ENCODE assay signal across 9 mouse cellular contexts in the genomic region with DNA sequence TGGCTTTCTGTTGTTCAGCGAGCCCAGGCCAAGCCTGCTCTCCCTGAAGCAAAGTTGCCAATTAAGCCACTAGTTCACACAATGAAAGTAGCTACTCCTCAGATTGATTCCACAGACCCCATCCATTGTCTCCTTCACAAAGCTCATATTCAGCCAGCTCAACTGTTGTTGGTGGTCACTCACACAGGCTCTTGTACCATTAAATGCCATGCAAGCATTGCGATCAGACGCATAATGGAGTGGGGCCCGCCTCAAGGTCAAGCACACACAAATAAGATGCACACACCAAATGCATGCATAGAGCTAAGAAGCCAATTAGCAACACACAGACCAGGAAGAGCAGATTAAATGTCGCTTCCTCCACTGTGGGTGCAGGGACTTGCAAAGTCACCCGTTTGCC.
DNase-seq lines count a peak whose midpoint lies in the region; ATAC-seq and TF ChIP-seq lines count a peak whose summit lies in the region.
"Had no signal": no experiment of that assay in that cellular context is flagged by ENCODE, and none has a peak within 500 bp of the region (broad histone marks: within the 10 kb centered on the region; RNA-seq: fewer than 3 reads in every experiment).

No protein-coding gene starts in this region.

- no peak for TF ChIP-seq POLR2A in lung, adult 2 months (IDR thresholded peaks at IDR 0.05; ENCODE audit: borderline replicate concordance, extremely low read depth, low read depth, low read length)

- H3K9me3 ChIP-seq in forebrain, embryonic 12.5 days = no peaks in the 10 kb centered on the region
- no peaks in the 10 kb centered on the region for H3K9me3 ChIP-seq in midbrain, embryonic 13.5 days

- H3K36me3 ChIP-seq in forebrain, embryonic 12.5 days (replicated peaks) = 0 out of 2 replicates have a peak, but pooled peaks cover 7% of the 10 kb centered on the region
- peaks cover 35% of the 10 kb centered on the region for H3K36me3 ChIP-seq in midbrain, embryonic 13.5 days

- H3K4me1 ChIP-seq in forebrain, embryonic 12.5 days = peaks cover 16% of the 10 kb centered on the region; the same call in 1 of the 2 replicates
- peaks cover 17% of the 10 kb centered on the region for H3K4me1 ChIP-seq in midbrain, embryonic 13.5 days (replicated peaks)
- H3K4me1 ChIP-seq in lung, adult 2 months (ENCODE audit: control insufficient read depth, insufficient read depth, low read length) = no peaks in the 10 kb centered on the region

- ATAC-seq in forebrain, embryonic 12.5 days (ENCODE audit: low FRiP score) = peak; percentile 62; the same call in 1 of the 2 replicates
- peak; percentile 43; the same call in 1 of the 2 replicates for ATAC-seq in midbrain, embryonic 13.5 days

- TF ChIP-seq CTCF in lung, adult 2 months (IDR thresholded peaks at IDR 0.05; ENCODE audit: insufficient read depth, low read length) = no peak

- peaks cover 51% of the 10 kb centered on the region for H3K27me3 ChIP-seq in forebrain, embryonic 12.5 days
- no peaks in the 10 kb centered on the region for H3K27me3 ChIP-seq in midbrain, embryonic 13.5 days

- 11% methylated on average over 6 of the region's 6 CpGs for WGBS in forebrain, embryonic 12.5 days
- 27% methylated on average over 6 of the region's 6 CpGs for WGBS in midbrain, embryonic 13.5 days
- WGBS in lung, adult 2 months = 90% methylated on average over 6 of the region's 6 CpGs

- intact Hi-C loops in heart, postnatal 10 days (cut with DNase I) = loop anchor here (1.0 to 5.0 kb wide), 3 partner anchors 260 to 650 kb away; partner anchors contain the start of gene Lrrn3

- H3K27ac ChIP-seq in forebrain, embryonic 12.5 days = 0 out of 2 replicates have a peak overlapping the region, but pooled peaks have one; percentile 42
- H3K27ac ChIP-seq in midbrain, embryonic 13.5 days = no peak overlapping the region
- H3K27ac ChIP-seq: macrophage; stomach, postnatal 0 days had no signal

- peak; percentile 83 for DNase-seq in ES-CJ7 (ENCODE audit: low read depth, low spot score)
- DNase-seq in Muller cell, postnatal 12 days (ENCODE audit: inconsistent ontology term) = peak; percentile 20
- no peak for DNase-seq in right cerebral cortex, postnatal 10 days (ENCODE audit: low spot score in 2 of 2)
- DNase-seq in lung, adult 2 months = no peak
- DNase-seq in heart, postnatal 10 days = no peak

- H3K4me2 ChIP-seq in forebrain, embryonic 12.5 days = no peak overlapping the region
- H3K4me2 ChIP-seq in midbrain, embryonic 13.5 days (replicated peaks) = no peak overlapping the region

- H3K9ac ChIP-seq in forebrain, embryonic 12.5 days = peak overlapping the region; percentile 17; the same call in 1 of the 2 replicates
- H3K9ac ChIP-seq in midbrain, embryonic 13.5 days (replicated peaks) = no peak overlapping the region

- no peak overlapping the region for H3K4me3 ChIP-seq in forebrain, embryonic 12.5 days (replicated peaks)
- no peak overlapping the region for H3K4me3 ChIP-seq in midbrain, embryonic 13.5 days (replicated peaks)
- no peak overlapping the region for H3K4me3 ChIP-seq in lung, adult 2 months (replicated peaks; ENCODE audit: extremely low read depth, low read depth, low read length)

Comparison
In these comparisons a context has a peak if more than half of its experiments do, and no peak if none do; other contexts are left out.
1. DNase-seq: peak in ES-CJ7 (single experiment) and Muller cell, postnatal 12 days (single experiment); none in right cerebral cortex, postnatal 10 days (0 of 2), lung, adult 2 months (single experiment) and heart, postnatal 10 days (0 of 2).